Mouse (Mus musculus): Measurements from ENCODE around the gene Nrarp. TPM values are rescaled to one million over a fixed set of nuclear protein-coding genes. Genes with fewer than 3 reads are reported as not detected.
A peak's percentile ranks its signal among the peaks of the same experiment; 100 is the strongest.

Nrarp gene
- total RNA-seq, 1 experiment from 2014 or later: 2.2 TPM

- ATAC-seq (replicated peaks; ENCODE audit: low read depth, poor library complexity, severe bottlenecking): 0 out of 2 replicates have a peak, but pooled peaks have one; percentile 33
These were observed 7.9 kb upstream of the Nrarp start for GRCm38 (mm10) chr2:25172629-25173028.

- no peak for ATAC-seq (replicated peaks; ENCODE audit: low read depth, poor library complexity, severe bottlenecking)
These were observed 6.7 kb upstream of the Nrarp start for GRCm38 (mm10) chr2:25173821-25174220.

GRCm38 (mm10) chr2:25174866-25175689 is 5.5 kb upstream of the Nrarp start:
- ATAC-seq (replicated peaks; ENCODE audit: low read depth, poor library complexity, severe bottlenecking): no peak

GRCm38 (mm10) chr2:25175690-25176078 is 4.9 kb upstream of the Nrarp start:
- no peak for ATAC-seq (replicated peaks; ENCODE audit: low read depth, poor library complexity, severe bottlenecking)

GRCm38 (mm10) chr2:25176573-25176972 is 4.0 kb upstream of the Nrarp start:
- ATAC-seq (replicated peaks; ENCODE audit: low read depth, poor library complexity, severe bottlenecking): no peak

- ATAC-seq (replicated peaks; ENCODE audit: low read depth, poor library complexity, severe bottlenecking): no peak
These were observed 3.5 kb upstream of the Nrarp start for GRCm38 (mm10) chr2:25177076-25177475.

GRCm38 (mm10) chr2:25177685-25178084 is 2.9 kb upstream of the Nrarp start:
- ATAC-seq (replicated peaks; ENCODE audit: low read depth, poor library complexity, severe bottlenecking): no peak

- no peak for ATAC-seq (replicated peaks; ENCODE audit: low read depth, poor library complexity, severe bottlenecking)
These were observed 2.1 kb upstream of the Nrarp start for GRCm38 (mm10) chr2:25178285-25178972.

GRCm38 (mm10) chr2:25179566-25180217 is 866 bp upstream of the Nrarp start:
- ATAC-seq (replicated peaks; ENCODE audit: low read depth, poor library complexity, severe bottlenecking): no peak

GRCm38 (mm10) chr2:25180973-25181890 is 674 bp downstream of the Nrarp start:
- 0 out of 2 replicates have a peak, but pooled peaks have one; percentile 4 for ATAC-seq (replicated peaks; ENCODE audit: low read depth, poor library complexity, severe bottlenecking)

- no peak for ATAC-seq (replicated peaks; ENCODE audit: low read depth, poor library complexity, severe bottlenecking)
These were observed 1.4 kb downstream of the Nrarp start for GRCm38 (mm10) chr2:25181891-25182397.

- ATAC-seq (replicated peaks; ENCODE audit: low read depth, poor library complexity, severe bottlenecking): no peak
These were observed 2.1 kb downstream of the Nrarp start for GRCm38 (mm10) chr2:25182664-25183063.

- no peak for ATAC-seq (replicated peaks; ENCODE audit: low read depth, poor library complexity, severe bottlenecking)
These were observed 2.8 kb downstream of the Nrarp start for GRCm38 (mm10) chr2:25183336-25183735.

- no peak for ATAC-seq (replicated peaks; ENCODE audit: low read depth, poor library complexity, severe bottlenecking)
These were observed 3.9 kb downstream of the Nrarp start for GRCm38 (mm10) chr2:25184496-25184895.

GRCm38 (mm10) chr2:25185625-25186574 is 5.3 kb downstream of the Nrarp start:
- peak; percentile 43 for ATAC-seq (replicated peaks; ENCODE audit: low read depth, poor library complexity, severe bottlenecking)

GRCm38 (mm10) chr2:25186575-25186930 is 6.0 kb downstream of the Nrarp start:
- no peak for ATAC-seq (replicated peaks; ENCODE audit: low read depth, poor library complexity, severe bottlenecking)

GRCm38 (mm10) chr2:25187841-25188240 is 7.3 kb downstream of the Nrarp start:
- no peak for ATAC-seq (replicated peaks; ENCODE audit: low read depth, poor library complexity, severe bottlenecking)

- ATAC-seq (replicated peaks; ENCODE audit: low read depth, poor library complexity, severe bottlenecking): peak; percentile 57
These were observed 12.8 kb downstream of the Nrarp start for GRCm38 (mm10) chr2:25193330-25193770.

- ATAC-seq (replicated peaks; ENCODE audit: low read depth, poor library complexity, severe bottlenecking): no peak
These were observed 13.4 kb downstream of the Nrarp start for GRCm38 (mm10) chr2:25194006-25194405.
